Mouse (Mus musculus) adrenal gland (tissue): ENCODE data around the gene Cldn5.

Experiments
- intact Hi-C: fragments of 180-260 bp; cut with DNase I; formaldehyde crosslinking; loops from one replicate; pipeline ENCODE4 v1.15.1; 2025

The Cldn5 gene

GRCm38 (mm10) chr16:18785025-18785424 lies 8.4 kb downstream of the Cldn5 start:
- intact Hi-C loops: no loop called here

GRCm38 (mm10) chr16:18785485-18785884 lies 8.8 kb downstream of the Cldn5 start:
- intact Hi-C loops: no loop called here

- intact Hi-C loops: no loop called here
These were observed 10.0 kb downstream of the Cldn5 start for GRCm38 (mm10) chr16:18786652-18787051.

- intact Hi-C loops: no loop called here
These were observed 12.2 kb downstream of the Cldn5 start for GRCm38 (mm10) chr16:18788627-18789406.

DNA sequence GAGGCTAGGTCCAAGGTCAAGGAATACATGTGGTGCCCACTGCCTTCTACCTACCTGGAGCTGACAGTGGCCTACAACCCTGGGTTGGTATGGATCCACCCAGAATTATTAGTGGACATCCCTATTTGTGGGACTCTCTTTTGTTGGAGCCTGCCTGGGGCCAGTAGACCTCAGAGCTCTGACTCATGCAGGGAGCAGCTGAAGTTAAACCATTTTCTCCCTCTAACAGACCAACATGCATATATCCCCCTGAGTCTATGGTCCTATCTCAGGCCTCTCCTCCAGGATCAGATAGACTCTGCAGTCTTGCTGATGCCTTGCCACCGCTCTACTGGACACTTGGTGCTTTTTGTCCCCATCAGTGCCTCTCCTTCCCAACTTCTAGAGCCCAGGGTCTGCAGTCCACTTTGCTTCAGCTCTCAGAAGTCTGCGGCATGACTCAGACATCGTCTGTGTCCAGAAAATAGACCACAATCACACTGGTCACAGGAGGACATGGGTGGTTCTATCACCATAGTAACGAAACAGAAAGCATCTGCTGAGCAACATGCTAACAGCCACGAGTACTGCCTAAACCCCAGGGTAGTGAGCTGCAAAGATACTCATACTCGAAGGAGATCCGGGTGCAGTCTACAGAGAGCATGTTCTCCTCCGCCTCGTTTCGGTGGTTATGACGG lies 18.7 kb downstream of the Cldn5 start:
- intact Hi-C loops: no loop called here

DNA sequence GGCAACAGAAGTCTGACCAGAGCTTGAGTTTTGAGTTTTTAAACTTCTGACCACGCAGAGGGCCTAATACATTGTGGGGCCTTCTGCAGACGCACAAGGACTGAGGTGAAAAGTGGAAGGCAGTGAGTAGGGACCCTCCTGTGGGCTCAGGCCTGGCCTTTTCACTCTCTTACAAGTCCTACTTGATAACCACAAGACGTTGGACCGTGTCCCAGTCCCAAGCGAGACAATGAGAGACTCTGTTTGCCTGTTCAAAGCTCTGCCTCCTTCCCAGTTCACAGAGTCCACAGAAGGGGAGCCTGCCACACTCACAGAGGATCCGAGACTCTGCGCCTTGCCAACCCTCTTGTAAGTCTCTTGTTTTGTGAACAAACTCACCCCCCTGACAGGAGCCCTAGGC lies 20.0 kb downstream of the Cldn5 start:
- intact Hi-C loops: no loop called here

- intact Hi-C loops: no loop called here
These were observed 21.5 kb downstream of the Cldn5 start for GRCm38 (mm10) chr16:18798151-18798550.

DNA sequence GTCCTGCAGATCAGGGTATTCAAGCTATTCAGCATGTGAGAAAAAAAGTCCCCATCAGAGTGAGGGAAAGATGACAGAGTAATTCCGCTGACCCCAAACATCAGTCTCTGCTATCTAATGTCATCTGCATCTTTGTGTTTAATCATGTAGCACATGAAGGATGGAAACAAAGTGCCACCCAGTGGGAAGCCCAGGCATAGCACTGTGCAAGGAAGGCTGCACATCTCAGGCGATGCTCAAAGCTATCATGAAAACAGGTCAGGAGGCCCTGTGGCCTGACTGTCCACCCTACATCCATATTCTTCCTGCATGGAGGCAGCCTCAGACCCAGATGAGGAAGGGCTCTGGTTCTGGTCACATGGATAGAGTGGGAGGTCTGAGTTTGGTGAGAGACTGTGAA lies 22.2 kb downstream of the Cldn5 start:
- intact Hi-C loops: loop anchor here (1.0 kb wide), 1 partner anchor 103 kb away; no protein-coding TSS in a partner anchor

GRCm38 (mm10) chr16:18805746-18806145 lies 29.1 kb downstream of the Cldn5 start:
- intact Hi-C loops: no loop called here

- intact Hi-C loops: no loop called here
These were observed 32.4 kb downstream of the Cldn5 start for GRCm38 (mm10) chr16:18809001-18809400.

DNA sequence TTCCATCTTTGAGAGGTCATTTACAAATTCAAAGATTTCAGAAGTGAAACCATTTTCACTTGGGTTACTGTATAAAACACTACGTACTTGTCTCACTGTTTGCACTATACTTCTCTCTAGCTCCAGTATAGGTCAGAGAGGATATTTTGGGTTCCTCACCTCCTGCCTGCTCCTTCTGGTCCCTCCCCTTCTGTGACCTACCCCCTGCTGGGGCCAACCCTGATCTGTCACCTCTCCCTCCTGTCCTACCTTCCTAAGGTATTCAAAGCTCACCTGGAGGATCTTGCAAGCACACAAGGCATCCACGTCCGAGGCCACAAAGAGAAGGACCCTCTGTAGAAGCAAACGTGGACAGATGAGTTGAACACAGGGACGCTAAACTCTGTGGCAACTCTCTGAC lies 34.4 kb downstream of the Cldn5 start:
- intact Hi-C loops: no loop called here

GRCm38 (mm10) chr16:18811468-18812384 lies 35.1 kb downstream of the Cldn5 start, which contains the start of the genes Ufd1 and Cdc45:
Gene Ufd1 (plus strand): TSS chr16:18811779.
Gene Cdc45 (minus strand): TSS chr16:18811987.
- intact Hi-C loops: no loop called here

DNA sequence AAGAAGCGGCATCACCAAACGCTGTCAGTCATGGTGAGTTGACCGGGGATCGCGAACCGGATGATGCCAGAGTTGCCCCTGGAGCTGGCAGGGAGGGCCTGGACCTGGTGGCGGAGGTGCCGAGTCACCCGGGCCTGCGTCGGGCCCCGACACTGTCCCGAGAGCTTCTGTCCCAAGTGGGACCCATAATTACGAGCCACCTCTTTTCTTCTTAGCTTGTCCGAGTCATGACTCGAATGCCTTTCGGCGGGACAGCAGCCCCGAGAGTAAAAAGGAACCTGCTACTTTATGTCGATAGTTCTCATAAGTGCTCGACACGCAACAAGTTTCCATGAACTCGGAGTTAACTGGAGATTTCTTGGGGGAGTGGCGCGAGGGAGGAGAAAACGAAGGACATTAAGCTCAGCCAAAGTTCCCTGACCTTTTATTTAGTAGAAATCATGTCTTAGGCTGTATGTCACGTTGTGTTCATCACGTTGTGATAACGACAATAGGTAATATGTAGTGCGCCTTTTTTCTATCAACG lies 35.8 kb downstream of the Cldn5 start:
- intact Hi-C loops: no loop called here

DNA sequence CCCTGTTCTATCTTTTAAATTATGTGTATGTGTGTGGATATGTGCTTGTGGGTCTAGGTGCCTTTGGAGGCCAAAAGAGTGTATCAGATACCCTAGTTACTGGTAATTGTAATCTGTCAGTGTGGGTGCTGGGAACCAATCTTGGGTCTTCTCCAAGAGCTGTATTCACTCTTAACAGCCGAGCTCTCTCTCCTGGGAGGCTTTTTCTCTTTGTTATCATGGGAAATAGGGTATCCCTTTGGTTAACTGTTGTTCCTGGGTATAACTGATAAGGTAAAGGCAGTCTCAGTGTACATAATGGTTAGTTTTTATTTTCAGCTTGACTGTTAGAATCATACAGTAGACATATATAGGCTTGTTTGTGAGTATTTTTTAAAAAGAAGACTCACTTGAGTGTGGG lies 45.7 kb downstream of the Cldn5 start:
- intact Hi-C loops: no loop called here

- intact Hi-C loops: no loop called here
These were observed 46.3 kb downstream of the Cldn5 start for GRCm38 (mm10) chr16:18822925-18823324.
